Mouse (Mus musculus) CH12.LX (cell line): ENCODE measurements at regions not wholly inside any gene's neighbourhood (a gene's known extent, or its start where the extent isn't known, plus 50 kb on each side); places are given as distances from the start of the nearest gene placed in this dataset.

Experiments
- DNase-seq: peaks from one replicate; pipeline ENCODE4 v3.0.0-alpha.2; 2013; ENCODE audit errors: extremely low read depth
- H3K27ac ChIP-seq: 2 replicates; pipeline ENCODE4 v1.5.1; 2012; ENCODE audit warnings: low read depth, mild to moderate bottlenecking, control low read depth, moderate library complexity; ENCODE audit not compliant: insufficient read depth
- H3K27me3 ChIP-seq: replicated peaks from 2 replicates; pipeline ENCODE3; 2012; ENCODE audit warnings: inconsistent platforms
- H3K36me3 ChIP-seq, 2 experiments: replicated peaks in 1 of 2; 2 replicates each; pipeline versions ENCODE3 to v1.6.1; 2012; ENCODE audit warnings: inconsistent platforms in 1 of 2, low read length in 1 of 2, mild to moderate bottlenecking in 1 of 2, mixed read lengths in 1 of 2, moderate library complexity in 1 of 2; ENCODE audit not compliant: control insufficient read depth in 1 of 2, insufficient read depth in 1 of 2
- H3K4me1 ChIP-seq, 2 experiments: 2 replicates each; pipeline ENCODE4 v1.6.1; 2012; ENCODE audit warnings: inconsistent platforms in 1 of 2, moderate library complexity in 1 of 2; ENCODE audit not compliant: insufficient read depth in 2 of 2, control insufficient read depth in 1 of 2
- H3K4me2 ChIP-seq: 2 replicates; pipeline ENCODE4 v1.6.1; 2012; ENCODE audit warnings: low read depth, mild to moderate bottlenecking, control low read depth; ENCODE audit not compliant: poor library complexity, insufficient read depth, severe bottlenecking
- H3K4me3 ChIP-seq, 3 experiments: fragments of 150-350 bp in 1 of 3; sonication (generic) in 1 of 3; replicated peaks in 1 of 3; 2 replicates each; pipeline versions ENCODE3 to v1.5.1; 2011 to 2012; ENCODE audit warnings: low read depth in 2 of 3, low read length in 2 of 3, mild to moderate bottlenecking in 2 of 3, moderate library complexity in 2 of 3, control low read depth in 1 of 3, improper control_type of control experiment in 1 of 3, inconsistent platforms in 1 of 3, mixed read lengths in 1 of 3; ENCODE audit not compliant: poor library complexity in 1 of 3
- H3K79me2 ChIP-seq: replicated peaks from 2 replicates; pipeline ENCODE4 v1.6.1; 2012; ENCODE audit warnings: mild to moderate bottlenecking, moderate library complexity; ENCODE audit not compliant: control insufficient read depth, poor library complexity, insufficient read depth, severe bottlenecking; ENCODE audit errors: extremely low read depth
- H3K9ac ChIP-seq: 2 replicates; pipeline ENCODE4 v1.6.1; 2012; ENCODE audit warnings: low read depth, mild to moderate bottlenecking, control low read depth, moderate library complexity; ENCODE audit not compliant: insufficient read depth
- H3K9me3 ChIP-seq: replicated peaks from 2 replicates; pipeline ENCODE3; 2012; ENCODE audit warnings: low read length, inconsistent platforms, mixed read lengths
- CHD2 ChIP-seq: IDR thresholded peaks from 2 replicates; pipeline ENCODE4 v1.6.1; 2011; ENCODE audit warnings: low read length, improper control_type of control experiment
- CTCF ChIP-seq, 2 experiments: IDR thresholded peaks in 1 of 2; conservative IDR thresholded peaks in 1 of 2; 2 replicates each; pipeline ENCODE4 v1.5.1; 2011 to 2012; ENCODE audit warnings: low read depth in 2 of 2, low read length in 2 of 2, improper control_type of control experiment in 1 of 2, inconsistent platforms in 1 of 2, mild to moderate bottlenecking in 1 of 2, moderate library complexity in 1 of 2
- ELF1 ChIP-seq: IDR thresholded peaks from 2 replicates; pipeline ENCODE4 v1.6.1; 2014; ENCODE audit warnings: low read depth, mild to moderate bottlenecking, inconsistent platforms, low read length, improper control_type of control experiment
- EP300 ChIP-seq: IDR thresholded peaks from 2 replicates; pipeline ENCODE4 v1.6.1; 2011; ENCODE audit warnings: low read length, improper control_type of control experiment
- GABPA ChIP-seq: IDR thresholded peaks from 2 replicates; pipeline ENCODE4 v1.6.1; 2012; ENCODE audit warnings: low read depth, low read length, improper control_type of control experiment, inconsistent platforms; ENCODE audit not compliant: insufficient replicate concordance
- HCFC1 ChIP-seq: IDR thresholded peaks from 2 replicates; pipeline ENCODE4 v1.6.1; 2012; ENCODE audit warnings: low read depth, mild to moderate bottlenecking, inconsistent platforms, low read length, improper control_type of control experiment
- JUND ChIP-seq: conservative IDR thresholded peaks from 2 replicates; pipeline ENCODE4 v1.6.1; 2011; ENCODE audit warnings: low read depth, low read length, improper control_type of control experiment
- MAFK ChIP-seq: IDR thresholded peaks from 2 replicates; pipeline ENCODE4 v1.6.1; 2011; ENCODE audit warnings: low read length, improper control_type of control experiment; ENCODE audit not compliant: insufficient replicate concordance
- MAX ChIP-seq: IDR thresholded peaks from 2 replicates; pipeline ENCODE4 v1.6.1; 2011; ENCODE audit warnings: low read length, improper control_type of control experiment
- MEF2A ChIP-seq: IDR thresholded peaks from 2 replicates; pipeline ENCODE4 v1.6.1; 2014; ENCODE audit warnings: low read depth, mild to moderate bottlenecking, inconsistent platforms, low read length, improper control_type of control experiment, borderline replicate concordance
- MXI1 ChIP-seq: IDR thresholded peaks from 2 replicates; pipeline ENCODE4 v1.6.1; 2011; ENCODE audit warnings: mild to moderate bottlenecking, low read depth, low read length, improper control_type of control experiment
- NRF1 ChIP-seq: IDR thresholded peaks from 2 replicates; pipeline ENCODE4 v1.6.1; 2014; ENCODE audit warnings: low read depth, mild to moderate bottlenecking, inconsistent platforms, low read length, improper control_type of control experiment, moderate library complexity
- PAX5 ChIP-seq: IDR thresholded peaks from 2 replicates; pipeline ENCODE4 v1.6.1; 2012; ENCODE audit warnings: low read length, inconsistent platforms, mixed read lengths
- POLR2A ChIP-seq: IDR thresholded peaks from 2 replicates; pipeline ENCODE4 v1.6.1; 2011; ENCODE audit warnings: low read depth, mild to moderate bottlenecking, improper control_type of control experiment, low read length
- POLR2AphosphoS2 ChIP-seq: IDR thresholded peaks from 2 replicates; pipeline ENCODE4 v1.6.1; 2011; ENCODE audit warnings: low read depth, low read length, improper control_type of control experiment
- RCOR1 ChIP-seq: conservative IDR thresholded peaks from 2 replicates; pipeline ENCODE4 v1.6.1; 2012; ENCODE audit warnings: low read depth, mild to moderate bottlenecking, inconsistent platforms, low read length, improper control_type of control experiment
- TBP ChIP-seq: conservative IDR thresholded peaks from 2 replicates; pipeline ENCODE4 v1.6.1; 2011; ENCODE audit warnings: low read depth, low read length, improper control_type of control experiment
- TCF12 ChIP-seq: IDR thresholded peaks from 2 replicates; pipeline ENCODE4 v1.6.1; 2014; ENCODE audit warnings: low read depth, mild to moderate bottlenecking, inconsistent platforms, low read length, improper control_type of control experiment
- ZC3H11A ChIP-seq: IDR thresholded peaks from 2 replicates; pipeline ENCODE4 v1.6.1; 2012; ENCODE audit warnings: low read depth, mild to moderate bottlenecking, inconsistent platforms, low read length, improper control_type of control experiment
- ZKSCAN1 ChIP-seq: IDR thresholded peaks from 2 replicates; pipeline ENCODE4 v1.6.1; 2012; ENCODE audit warnings: low read depth, inconsistent platforms, low read length, improper control_type of control experiment, borderline replicate concordance
- ZMIZ1 ChIP-seq: IDR thresholded peaks from 2 replicates; pipeline ENCODE4 v1.6.1; 2012; ENCODE audit warnings: low read depth, mild to moderate bottlenecking, inconsistent platforms, low read length, improper control_type of control experiment
- dilution Hi-C: fragments of 300-500 bp; cut with MboI; formaldehyde crosslinking; loops from 2 replicates; pipeline ENCODE4 v1.14.3; 2020; ENCODE audit warnings: low sequenced_read_pairs; ENCODE audit not compliant: extremely low pct_unique_long_range_greater_than_20kb, extremely low pct_ligation_motif_present
- in situ Hi-C: fragments of 300-500 bp; cut with MboI; formaldehyde crosslinking; loops from 3 replicates; pipeline ENCODE4 v1.14.3; 2019; ENCODE audit warnings: low sequenced_read_pairs, low pct_ligation_motif_present, low pct_unique_long_range_greater_than_20kb, mixed read lengths

- DNase-seq, result no peak
- H3K27me3 ChIP-seq, result no peaks in the 10 kb centered on the region
- H3K4me1 ChIP-seq, result no peaks in the 10 kb centered on the region
- H3K36me3 ChIP-seq, result no peaks in the 10 kb centered on the region
- H3K9ac ChIP-seq, result no peak overlapping the region
- no peak overlapping the region for H3K4me3 ChIP-seq
- dilution Hi-C loops, result no loop called here
- in situ Hi-C loops, result no loop called here
- TF ChIP-seq ELF1 (no peak), MEF2A (no peak), POLR2A (no peak), CHD2 (no peak), TCF12 (no peak), ZMIZ1 (no peak), JUND (no peak)
- no peak overlapping the region for H3K4me2 ChIP-seq
- H3K79me2 ChIP-seq, result no peaks in the 10 kb centered on the region
- no peak overlapping the region for H3K27ac ChIP-seq
- H3K9me3 ChIP-seq, result peaks cover 79% of the 10 kb centered on the region
Measured at GRCm38 (mm10) chr11:7519556-7519955, 305.8 kb upstream of the Igfbp3 start.

GRCm38 (mm10) chr11:7508861-7509260 lies 295.1 kb upstream of the Igfbp3 start:
- dilution Hi-C loops, result no loop called here
- no peak overlapping the region for H3K4me3 ChIP-seq

GRCm38 (mm10) chr11:7506421-7506945 lies 292.8 kb upstream of the Igfbp3 start:
- TF ChIP-seq RCOR1 (no peak), MAX (no peak)
- no peak overlapping the region for H3K4me3 ChIP-seq
- dilution Hi-C loops (no loop called here), in situ Hi-C loops (no loop called here)
- H3K27me3 ChIP-seq, result no peaks in the 10 kb centered on the region
- H3K4me1 ChIP-seq, result no peaks in the 10 kb centered on the region
- H3K9ac ChIP-seq, result no peak overlapping the region
- no peaks in the 10 kb centered on the region for H3K36me3 ChIP-seq
- DNase-seq, result no peak
- H3K9me3 ChIP-seq, result peaks cover 72% of the 10 kb centered on the region
- no peak overlapping the region for H3K4me2 ChIP-seq
- no peak overlapping the region for H3K27ac ChIP-seq
- H3K79me2 ChIP-seq, result no peaks in the 10 kb centered on the region

More at GRCm38 (mm10) chr11:7508861-7509260, 295.1 kb upstream of the Igfbp3 start:
- in situ Hi-C loops, result no loop called here
- no peak for DNase-seq
- no peaks in the 10 kb centered on the region for H3K79me2 ChIP-seq
- peaks cover 72% of the 10 kb centered on the region for H3K9me3 ChIP-seq
- no peak for TF ChIP-seq MXI1
- TF ChIP-seq RCOR1, result no peak
- no peak for TF ChIP-seq CHD2
- TF ChIP-seq ZC3H11A, result no peak
- no peak for TF ChIP-seq HCFC1
- TF ChIP-seq NRF1, result no peak
- TF ChIP-seq MAFK, result no peak
- no peak for TF ChIP-seq CTCF (conservative IDR thresholded peaks at IDR 0.05 in 1 of 2, IDR thresholded peaks at IDR 0.05 in 1 of 2; ENCODE audit: low read depth in 2 of 2, low read length in 2 of 2)
- TF ChIP-seq JUND, result no peak
- no peak for TF ChIP-seq PAX5
- TF ChIP-seq TBP, result no peak
- no peak for TF ChIP-seq ZMIZ1
- TF ChIP-seq ZKSCAN1, result no peak
- TF ChIP-seq GABPA, result no peak
- no peak for TF ChIP-seq EP300
- TF ChIP-seq POLR2AphosphoS2, result no peak
- H3K4me1 ChIP-seq, result no peaks in the 10 kb centered on the region
- H3K27me3 ChIP-seq, result no peaks in the 10 kb centered on the region
- H3K27ac ChIP-seq, result no peak overlapping the region
- no peak overlapping the region for H3K9ac ChIP-seq
- no peaks in the 10 kb centered on the region for H3K36me3 ChIP-seq
- H3K4me2 ChIP-seq, result no peak overlapping the region
